Mouse (Mus musculus) kidney, adult 18-20 months (tissue): Measurements from ENCODE around the gene Nek6.

Source experiments
- DNase-seq: peaks from one replicate; pipeline ENCODE4 v3.0.0; 2021

Gene Nek6

DNA sequence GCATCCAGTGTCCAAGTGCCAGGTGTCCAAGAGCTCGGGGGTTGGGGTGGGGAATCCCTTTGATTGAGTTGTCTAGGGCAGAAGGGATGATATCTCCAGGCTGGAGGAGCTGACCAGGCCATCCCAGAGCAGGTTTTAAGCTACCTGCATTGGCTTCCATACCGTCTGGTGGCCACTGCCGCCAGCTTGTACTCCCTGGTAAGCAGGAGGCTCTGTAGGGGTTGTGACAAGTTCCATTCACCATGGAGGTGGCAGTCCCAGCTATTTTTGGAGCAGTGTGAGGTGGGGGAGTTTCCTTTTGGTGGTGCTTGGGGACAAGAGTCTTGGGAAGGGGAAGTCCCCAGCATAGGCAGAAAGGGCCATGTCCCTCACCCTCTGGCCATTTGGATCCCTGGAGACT is 29.7 kb downstream of the Nek6 start:
- no peak for DNase-seq

DNA sequence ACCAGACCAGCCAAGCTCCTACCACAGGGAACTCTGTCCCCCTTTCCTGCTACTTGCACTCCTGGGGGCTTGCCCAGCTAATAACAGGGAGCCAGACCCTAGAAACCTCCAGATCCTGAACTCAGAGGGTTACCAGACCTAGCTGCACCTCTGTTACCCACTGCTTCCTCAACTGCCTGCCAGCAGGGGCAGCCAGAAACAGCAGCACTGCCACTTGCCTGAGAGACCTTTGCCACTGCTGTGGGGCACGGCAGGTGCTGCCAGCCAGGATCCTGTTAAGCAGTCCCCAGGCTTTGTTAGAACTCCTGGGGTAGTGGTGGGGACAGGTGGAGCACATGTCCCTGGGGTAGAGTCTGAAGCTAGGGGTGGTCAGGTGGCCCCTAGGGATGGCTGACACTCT is 30.1 kb downstream of the Nek6 start:
- no peak for DNase-seq

DNA sequence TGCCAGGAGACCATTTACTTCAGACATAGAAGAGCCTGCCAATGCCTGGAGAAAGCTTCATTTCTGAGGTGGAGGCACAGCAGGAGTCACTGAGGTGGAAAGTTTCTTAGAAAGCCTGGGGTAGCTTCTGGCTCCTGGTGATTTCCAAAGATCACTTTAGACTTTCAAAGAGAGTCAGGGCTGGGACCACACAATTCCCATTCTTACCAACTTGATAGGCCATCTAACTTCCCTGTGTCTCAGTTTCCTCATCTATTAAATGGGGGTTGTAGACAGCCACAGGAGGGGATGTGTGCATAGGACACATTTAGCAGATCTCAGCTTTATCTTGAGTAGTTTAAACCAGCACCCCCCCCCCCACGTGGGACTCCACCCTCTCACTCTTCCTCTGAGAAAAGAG is 30.9 kb downstream of the Nek6 start:
- no peak for DNase-seq

DNA sequence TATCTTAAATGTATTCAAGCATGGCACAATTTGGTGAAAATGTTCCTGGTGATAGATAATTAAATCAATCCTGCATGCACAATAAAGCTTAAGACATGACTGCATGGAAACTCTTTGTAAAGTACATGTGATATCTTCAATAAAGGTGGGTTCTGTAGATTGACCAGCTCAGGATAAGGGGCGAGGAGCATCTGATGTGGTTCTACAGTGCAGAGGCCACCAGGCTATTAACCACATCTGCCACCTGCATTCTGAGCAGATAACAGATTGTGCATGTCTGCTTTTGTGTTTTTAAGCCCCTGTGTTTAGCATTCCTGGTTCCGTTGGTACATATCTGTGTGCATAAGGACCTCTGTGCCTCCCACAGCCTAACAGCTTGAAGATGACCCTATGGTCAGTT is 31.7 kb downstream of the Nek6 start:
- DNase-seq, result no peak

DNA sequence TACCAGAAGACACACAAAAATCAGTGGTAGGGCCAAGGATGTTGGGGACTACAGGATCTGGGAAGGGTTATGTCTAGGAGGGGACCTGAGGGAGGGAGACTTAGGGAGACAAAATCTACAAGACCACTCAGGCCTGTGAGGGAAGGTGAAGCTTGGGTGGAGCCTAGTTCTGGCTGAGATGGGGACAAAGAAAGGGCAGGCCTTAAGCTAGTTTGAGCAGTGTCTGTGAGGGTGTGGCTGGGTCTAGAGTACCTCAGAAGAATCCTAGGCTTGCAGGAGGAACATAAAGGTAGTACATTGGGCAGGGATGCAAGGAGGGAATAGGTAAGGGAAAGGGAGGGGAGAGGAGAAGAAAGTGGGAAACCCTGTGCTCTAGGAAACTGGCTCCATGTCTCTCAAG is 32.9 kb downstream of the Nek6 start:
- DNase-seq, result no peak

DNA sequence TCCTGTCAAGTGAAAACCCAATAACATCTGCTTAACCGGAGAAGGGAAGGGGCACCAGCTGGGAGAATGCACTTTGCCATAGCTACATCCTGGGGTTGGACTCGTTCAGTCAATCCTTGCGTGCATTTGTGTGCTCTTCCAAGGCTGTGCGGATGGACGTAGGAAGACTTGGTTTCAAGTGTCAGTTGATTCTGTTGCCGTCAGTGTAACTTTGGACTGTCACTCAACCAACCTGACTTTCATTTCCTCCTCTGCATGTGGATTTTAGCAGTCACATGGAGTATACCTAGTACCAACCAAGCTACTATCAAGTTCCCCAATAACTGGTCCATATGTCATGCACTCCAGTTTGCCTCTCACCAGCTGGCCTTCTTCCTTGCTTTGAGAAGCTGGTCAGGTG is 33.5 kb downstream of the Nek6 start:
- DNase-seq, result no peak

DNA sequence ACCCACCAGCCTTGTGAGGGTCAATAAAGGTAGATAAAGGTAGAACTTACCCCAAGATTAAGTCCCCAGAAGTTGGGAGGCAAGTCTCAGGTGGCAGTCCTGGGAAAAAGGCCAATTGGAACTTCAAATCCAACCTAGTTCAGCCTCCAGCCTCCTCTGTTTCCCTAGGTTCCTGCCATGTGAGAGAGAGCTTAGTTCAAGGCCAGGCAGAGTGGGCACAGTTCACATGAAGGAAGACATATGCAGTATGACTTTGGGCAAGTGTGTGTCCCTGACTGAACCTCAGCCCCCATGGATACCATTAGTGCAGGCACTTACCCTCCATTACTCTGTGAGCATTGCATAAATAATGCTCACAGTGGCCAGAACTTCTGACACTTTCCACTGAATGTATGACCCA is 34.3 kb downstream of the Nek6 start:
- no peak for DNase-seq

DNA sequence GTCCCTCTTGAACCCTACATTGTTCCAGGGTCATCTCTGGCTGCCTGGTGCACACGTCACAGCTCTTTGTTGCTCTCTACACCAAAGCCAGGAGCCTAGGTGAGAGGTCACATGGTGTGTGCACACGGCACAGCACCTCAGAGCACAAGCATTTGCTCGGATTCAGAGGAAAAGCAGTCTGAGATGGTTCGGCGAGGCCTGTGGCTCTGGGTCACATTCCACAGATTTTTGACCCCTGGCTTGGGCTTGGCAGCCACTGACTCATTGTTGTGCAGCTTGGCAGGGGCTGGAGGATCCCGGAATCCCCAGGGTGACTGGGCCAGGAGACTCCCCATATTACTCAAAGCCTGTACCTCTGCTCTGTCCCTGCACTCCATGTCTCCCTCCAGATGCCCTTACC is 34.8 kb downstream of the Nek6 start:
- peak; percentile 75 for DNase-seq

DNA sequence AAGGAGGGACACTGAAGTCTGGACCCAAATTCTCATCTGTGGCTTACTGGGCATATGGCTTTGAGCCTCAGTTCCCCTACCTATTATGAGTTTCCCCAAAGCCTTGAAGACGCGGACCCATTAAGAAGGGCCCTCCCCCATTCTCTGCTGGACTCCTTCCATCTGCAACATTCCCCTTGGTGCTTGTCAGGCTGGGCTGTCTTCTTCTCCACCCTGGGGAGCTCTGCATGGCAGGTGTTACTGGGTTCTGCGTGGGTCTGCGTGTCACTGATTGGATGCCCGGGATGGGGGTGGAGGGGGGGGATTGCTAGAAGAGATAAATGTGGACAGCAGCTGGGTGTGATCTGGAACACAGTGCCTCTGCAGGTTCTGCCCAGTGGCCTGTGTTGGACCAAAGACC is 35.3 kb downstream of the Nek6 start:
- no peak for DNase-seq

DNA sequence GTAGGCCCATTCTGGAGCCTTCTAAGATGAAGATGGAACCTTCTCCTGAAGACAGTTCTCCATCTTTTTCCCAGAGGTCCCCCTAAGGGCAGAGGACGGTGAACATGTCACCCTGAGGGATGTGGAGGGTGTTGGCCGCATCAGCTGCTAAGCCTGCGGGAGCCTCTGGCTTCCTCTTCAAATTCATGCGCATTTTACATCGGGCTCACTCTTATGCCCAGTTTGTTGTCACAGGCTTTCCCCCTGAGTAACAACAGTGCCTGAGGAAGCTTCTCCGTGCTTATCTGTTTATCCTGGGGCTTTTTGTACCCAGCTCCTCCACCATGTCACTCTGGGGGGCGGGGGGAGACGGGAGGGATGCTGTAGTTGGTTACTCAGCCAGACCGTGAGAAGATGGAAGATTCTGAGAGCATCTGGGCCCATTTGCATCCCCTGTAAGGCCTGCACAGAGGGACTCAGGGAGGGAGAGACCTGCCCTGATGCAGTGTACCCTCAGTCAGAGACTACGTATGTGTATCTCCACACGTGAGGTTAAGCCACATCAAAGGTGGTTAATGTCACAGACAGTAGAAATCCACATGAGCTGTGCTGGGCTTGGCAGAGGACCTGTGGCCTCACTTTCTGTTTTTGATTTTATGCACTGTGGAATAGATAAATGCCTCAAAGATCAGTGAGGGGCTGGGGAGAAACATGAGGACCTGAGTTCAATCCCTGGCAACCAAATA is 36.5 kb downstream of the Nek6 start:
- DNase-seq, result no peak

DNA sequence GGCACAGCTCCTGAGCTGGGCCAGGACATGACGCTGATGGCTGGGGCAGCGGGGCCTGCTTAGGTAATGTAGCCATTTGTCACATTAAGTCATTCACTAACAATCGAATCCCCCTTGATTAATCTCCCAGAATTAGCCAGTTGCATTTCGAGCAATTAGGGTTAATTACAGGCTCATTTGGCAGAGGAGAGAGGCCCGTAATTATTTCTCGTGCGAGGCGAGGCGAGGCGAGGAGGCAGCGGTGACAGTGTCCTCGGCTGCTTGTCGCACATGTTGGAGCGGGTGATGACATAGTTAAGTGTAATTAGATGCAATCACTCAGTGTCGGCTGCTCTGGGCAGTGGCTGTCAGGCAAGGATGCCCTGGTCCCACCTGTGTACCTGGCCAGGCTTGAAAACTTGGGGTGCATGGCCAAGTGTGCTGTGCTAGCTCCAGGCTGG is 40.6 kb downstream of the Nek6 start:
- no peak for DNase-seq

DNA sequence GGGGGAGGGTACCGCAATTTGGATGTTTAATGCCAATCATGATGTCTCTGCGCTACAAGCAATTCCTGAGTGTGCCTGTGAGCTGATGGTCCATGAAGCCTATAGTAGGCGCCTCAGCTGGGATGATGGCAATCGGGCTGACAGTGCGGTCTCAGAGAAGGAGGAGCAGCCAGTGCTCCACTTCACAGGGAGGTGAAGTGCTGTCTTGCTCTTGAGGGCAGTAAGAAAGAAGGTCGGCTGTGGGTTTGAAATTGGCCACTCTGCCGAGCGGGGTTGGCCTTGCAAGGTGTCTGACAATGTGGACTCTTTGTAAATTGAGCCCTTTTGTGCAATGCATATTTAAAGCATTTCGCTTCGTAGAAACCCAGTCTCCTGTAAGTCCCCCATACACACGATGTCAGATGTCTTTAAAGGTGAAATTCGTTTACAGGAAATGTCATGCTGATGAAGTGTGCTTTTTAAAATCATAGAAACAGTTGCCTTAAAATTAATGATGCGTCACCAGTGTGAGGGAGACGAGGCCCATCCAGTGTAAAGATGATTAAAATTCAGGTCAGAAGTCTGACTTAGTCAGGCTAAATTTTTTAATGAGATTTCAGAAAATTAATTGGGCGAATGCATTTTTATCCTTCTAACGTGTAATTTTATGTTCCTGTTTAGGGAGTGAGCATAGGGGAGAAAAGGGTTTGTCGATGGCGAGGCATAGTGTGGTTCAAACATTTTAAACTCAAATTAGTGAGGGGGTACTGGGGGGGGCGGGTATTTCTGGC is 43.0 kb downstream of the Nek6 start:
- DNase-seq, result no peak

DNA sequence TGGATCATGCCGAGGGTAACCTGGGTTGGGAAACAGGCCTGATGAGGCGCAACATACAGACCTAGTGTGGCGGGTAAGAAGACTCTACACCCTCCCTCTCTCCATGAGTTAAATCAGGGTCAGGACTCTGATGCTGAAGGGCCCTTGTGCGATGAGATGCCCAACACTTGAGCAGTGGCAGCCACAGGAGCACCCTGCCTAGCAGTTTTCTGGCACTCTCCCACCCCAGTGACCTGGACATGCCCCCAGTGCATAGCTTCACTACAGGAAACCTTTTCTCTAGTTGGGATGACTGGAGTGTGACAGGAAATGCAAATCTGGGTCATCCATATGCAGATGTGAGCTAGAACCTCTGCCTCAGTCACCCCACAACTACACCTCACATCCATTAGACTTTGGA is 44.2 kb downstream of the Nek6 start:
- DNase-seq, result no peak

DNA sequence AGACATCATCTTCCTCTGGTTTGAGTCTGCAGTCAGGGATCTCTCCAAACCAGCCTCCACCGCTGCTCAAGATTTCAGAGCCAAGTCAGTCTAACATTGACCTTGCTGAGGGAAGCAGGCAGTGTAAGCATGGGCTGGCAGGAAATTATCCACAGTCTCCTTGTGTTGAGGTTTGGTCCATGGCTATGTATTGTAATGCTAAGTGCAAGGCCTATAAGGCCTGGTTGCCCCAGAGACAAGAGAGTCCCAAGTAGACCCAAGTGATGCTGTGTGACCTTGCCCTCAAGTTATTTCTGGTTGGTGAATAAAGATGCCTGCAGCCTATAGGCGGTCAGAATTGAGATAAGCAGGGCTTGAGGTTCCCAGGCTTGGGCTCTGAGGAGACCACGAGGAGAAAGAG is 45.3 kb downstream of the Nek6 start:
- no peak for DNase-seq

DNA sequence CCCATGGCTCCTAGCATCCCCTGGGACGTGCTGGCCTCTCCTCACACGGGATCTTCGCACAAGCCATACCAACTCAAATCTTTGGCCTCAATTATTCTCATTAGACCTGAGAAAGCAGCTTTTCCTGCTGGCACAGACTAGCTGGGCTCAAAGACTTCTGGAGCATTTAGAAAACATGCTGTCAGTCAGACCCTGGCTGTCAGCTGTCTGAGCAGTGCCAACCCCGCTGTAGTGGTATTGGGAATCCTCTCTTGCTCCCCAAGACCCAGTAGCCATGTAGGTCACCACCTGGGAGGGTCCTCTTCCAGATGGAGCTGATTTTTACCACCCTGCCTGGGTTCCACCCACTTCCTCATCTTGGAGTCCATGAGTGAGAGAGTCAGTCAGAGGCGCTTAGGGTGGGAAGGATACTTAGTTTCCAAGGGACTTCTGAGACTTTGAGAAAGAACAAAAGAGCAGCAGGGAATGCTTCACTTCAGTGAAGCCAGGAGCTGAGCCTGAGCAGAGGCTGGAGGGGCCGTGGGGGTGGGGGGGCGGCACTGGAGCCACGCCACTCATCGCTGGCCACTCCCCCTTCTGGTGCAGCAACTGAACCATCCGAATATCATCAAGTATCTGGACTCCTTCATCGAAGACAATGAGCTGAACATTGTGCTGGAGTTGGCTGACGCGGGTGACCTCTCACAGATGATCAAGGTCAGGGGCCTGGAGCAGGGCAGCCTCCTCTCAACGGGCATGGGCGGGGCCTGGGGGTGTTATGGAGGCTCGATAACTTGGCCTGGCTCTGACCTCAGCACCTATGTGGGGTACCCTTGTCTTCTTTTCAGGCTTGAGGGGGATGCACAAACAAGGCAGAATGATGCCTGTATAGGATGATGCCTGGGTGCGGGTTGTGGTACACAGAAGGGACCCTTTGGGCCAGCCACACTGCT is 49.1 kb downstream of the Nek6 start:
- no peak for DNase-seq

DNA sequence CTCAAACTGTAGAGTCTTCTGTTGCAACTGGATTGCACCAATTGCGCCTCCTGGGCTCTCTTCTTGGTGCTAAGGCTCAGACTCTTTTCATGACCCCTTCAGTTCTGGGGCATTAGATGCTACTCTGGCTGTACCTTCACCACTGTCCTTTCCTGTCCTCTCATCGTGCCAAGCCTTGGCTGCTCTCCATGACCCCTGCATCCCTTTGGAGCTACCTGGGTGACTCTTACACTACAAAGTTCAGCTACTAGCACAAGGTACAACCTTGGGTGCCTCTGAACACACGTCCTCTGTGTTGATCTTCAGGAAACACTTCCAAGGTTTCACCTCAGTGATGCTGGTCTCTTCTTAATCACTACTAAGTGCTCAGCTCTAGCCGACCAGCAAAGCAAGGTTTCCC is 51.2 kb downstream of the Nek6 start:
- DNase-seq, result no peak

DNA sequence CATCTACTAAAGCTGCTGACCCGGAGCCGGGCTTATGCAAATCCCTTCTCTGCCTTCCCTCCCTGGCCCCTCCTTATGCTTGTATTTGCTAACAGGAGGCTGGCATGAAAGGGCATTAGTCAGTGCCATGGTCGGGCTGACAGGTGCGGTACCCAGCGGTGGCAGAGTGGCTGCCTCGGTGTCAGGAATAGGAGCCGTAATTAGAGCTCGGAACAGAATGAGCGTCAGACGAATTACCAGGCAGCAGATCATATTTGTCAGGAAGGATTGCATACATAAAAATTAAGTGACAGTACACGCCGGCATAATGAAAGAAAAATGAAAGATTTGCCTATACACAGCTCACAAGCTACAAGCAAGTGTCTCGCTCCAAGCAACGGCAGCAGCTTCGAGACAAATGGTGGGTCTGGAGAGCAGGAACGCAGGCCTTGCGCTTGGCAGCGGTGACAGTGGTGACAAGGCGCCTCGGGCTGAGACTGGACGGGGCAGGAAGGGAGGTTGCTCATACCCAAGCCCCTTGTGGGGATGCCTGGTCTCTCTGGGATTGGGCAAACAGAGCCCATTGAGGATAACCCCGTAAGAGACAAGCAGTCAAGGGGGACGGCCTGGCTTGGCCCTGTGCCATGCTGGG is 60.6 kb downstream of the Nek6 start:
- DNase-seq, result no peak

DNA sequence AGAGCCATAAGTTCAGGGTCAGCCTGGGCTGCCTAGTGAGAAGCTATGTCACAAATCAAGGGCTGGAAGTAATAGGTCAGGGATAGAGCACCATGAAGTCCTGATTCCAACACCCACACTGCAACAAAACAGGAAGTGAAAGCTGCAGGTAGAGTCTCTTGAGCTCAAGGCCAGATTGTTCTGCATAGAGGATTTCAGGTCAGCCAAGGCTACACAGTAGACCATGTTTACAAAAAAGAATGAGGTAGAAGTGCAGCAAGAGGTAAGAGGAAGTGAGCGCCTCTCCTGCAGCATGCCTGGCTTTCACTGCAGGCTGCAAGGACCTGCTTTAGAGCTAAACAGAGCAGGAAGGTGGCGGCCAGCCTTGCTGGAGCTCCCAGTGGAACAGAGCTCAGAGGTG is 63.3 kb downstream of the Nek6 start:
- no peak for DNase-seq

DNA sequence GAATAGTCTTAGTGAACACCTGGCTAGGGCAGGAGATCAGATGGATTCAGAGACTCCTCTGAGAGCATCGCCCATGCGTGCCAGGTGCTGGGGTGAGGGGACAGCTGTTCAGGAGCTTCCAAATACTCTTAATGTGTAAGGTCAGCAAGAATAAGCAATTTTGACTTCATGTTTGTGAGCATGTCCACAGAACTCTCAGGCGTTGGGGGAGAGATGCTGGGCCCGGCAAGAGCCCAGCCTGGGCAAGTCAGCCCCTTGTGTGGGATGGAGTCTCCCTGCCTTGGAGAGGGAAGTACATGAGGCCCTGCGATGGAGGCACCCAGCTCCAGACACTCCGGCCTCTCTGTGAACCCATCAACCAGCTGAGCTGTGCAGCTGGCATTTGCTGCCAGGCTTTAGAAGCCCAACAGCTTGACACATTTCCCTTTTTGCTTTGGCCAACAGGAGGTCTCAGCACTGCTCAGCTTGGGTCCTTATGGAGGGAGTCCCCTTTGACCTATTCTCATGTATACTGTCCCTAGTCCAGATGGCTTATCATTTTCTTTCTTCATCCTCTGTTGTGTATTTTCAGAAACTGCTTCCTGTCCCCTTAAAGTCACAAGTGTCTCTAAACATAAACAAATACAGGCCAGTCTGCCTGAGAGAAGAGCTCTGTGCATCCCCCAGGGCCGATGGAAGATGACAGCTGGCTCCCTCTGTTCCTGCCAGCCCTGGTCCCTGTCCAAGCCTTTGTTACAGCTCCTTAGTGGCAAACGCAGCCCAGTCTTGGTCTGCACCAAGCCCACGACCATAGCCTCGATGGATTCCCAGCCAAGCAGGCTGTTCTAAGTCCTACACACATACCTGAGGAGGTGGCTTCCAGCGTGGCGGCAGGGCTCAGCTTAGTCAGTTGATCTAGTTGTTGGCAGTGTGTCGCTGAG is 67.4 kb downstream of the Nek6 start:
- DNase-seq, result no peak

DNA sequence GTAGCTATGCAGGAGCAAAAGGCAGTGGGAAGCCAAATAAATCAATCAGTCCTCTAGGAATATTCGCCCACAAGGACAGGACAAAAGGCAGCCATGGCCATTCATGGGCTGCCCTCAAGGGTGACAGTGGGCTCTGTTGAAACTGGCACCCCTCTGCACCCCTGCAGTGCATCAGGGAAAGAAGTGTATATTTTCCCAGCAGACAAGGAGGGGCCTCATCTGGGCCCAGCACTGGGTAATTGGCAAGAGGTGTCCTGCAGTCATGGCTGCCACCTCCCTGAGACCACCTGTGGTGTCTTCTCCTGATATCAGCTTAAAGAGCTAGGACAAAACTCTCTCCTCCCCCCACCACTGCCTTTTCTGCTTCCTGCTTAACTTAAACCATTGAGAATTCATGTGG is 68.1 kb downstream of the Nek6 start:
- DNase-seq, result no peak

DNA sequence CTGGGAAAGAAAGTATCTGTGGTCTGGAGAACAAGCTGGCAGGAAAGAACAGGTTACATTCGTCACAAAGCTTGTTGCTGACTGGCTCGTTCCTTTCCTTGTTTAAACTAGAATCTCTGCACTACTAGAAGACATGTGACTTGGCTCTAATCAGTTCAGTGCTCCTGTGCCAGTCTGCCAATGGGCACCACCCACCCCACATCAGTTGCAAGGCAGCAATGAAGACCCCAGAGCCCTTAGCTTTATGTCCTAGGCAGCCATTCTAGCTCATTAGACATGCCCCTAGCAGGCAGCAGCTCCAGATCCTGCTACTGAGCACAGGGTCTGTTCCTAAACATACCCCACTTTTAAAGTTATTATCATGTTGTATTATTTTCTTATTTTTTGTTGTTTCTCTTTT is 72.5 kb downstream of the Nek6 start:
- DNase-seq, result no peak
